Mouse (Mus musculus) intestine, embryonic 14.5 days (tissue): Measurements from ENCODE around the gene Arhgap20. TPM values are rescaled to one million over a fixed set of nuclear protein-coding genes. Genes with fewer than 3 reads are reported as not detected.

ENCODE experiments used
- ATAC-seq: fragments of 200-750 bp; cut with Nextera tagmentation; replicated peaks from 2 replicates; pipeline ENCODE4 v1.8.0; 2017; ENCODE audit warnings: low read depth, moderate number of reproducible peaks, moderate TSS enrichment, moderate library complexity; ENCODE audit not compliant: low FRiP score, low TSS enrichment
- DNase-seq: peaks from one replicate; pipeline ENCODE4 v3.0.0-alpha.2; 2018; ENCODE audit warnings: low spot score
- H3K27ac ChIP-seq: fragments of 300-500 bp; sonication (generic); 2 replicates; pipeline ENCODE4 v1.5.1; 2014; ENCODE audit warnings: low read depth, mild to moderate bottlenecking, control low read depth
- H3K27me3 ChIP-seq: fragments of 300-500 bp; sonication (generic); replicated peaks from 2 replicates; pipeline ENCODE4 v1.6.1; 2014; ENCODE audit warnings: low read length, control low read depth; ENCODE audit not compliant: control insufficient read depth, insufficient read depth
- H3K36me3 ChIP-seq: fragments of 300-500 bp; sonication (generic); 2 replicates; pipeline ENCODE4 v1.6.1; 2014; ENCODE audit warnings: low read length, control low read depth; ENCODE audit not compliant: control insufficient read depth, insufficient read depth
- H3K4me1 ChIP-seq: fragments of 300-500 bp; sonication (generic); replicated peaks from 2 replicates; pipeline ENCODE4 v1.6.1; 2014; ENCODE audit warnings: low read length, control low read depth, mixed read lengths; ENCODE audit not compliant: control insufficient read depth, insufficient read depth
- H3K4me2 ChIP-seq: fragments of 300-500 bp; sonication (generic); 2 replicates; pipeline ENCODE4 v1.6.1; 2014; ENCODE audit warnings: low read length
- H3K4me3 ChIP-seq: fragments of 300-500 bp; sonication (generic); 2 replicates; pipeline ENCODE4 v1.5.1; 2014; ENCODE audit warnings: low read depth, low read length, control low read depth, mixed read lengths
- H3K9ac ChIP-seq: fragments of 300-500 bp; sonication (generic); 2 replicates; pipeline ENCODE4 v1.6.1; 2014; ENCODE audit warnings: mild to moderate bottlenecking, low read length
- H3K9me3 ChIP-seq: fragments of 300-500 bp; sonication (generic); 2 replicates; pipeline ENCODE4 v1.6.1; 2016; ENCODE audit warnings: low read length, control low read depth; ENCODE audit not compliant: control insufficient read depth
- WGBS: fragments of 180-500 bp; shearing (Covaris S2); extraction: QIAGEN DNeasy Blood & Tissue Kit; methylation state at CpG from one replicate; pipeline ENCODE4 v1.1.7; 2014; 5-methylcytosine and 5-hydroxymethylcytosine counted together
- polyA plus RNA-seq: library from polyadenylated mRNA; unstranded; fragments of >200 nt; fragmentation: Nextera tagmentation; extraction: Ambion mirVana; gene quantifications from 2 replicates; pipeline ENCODE4 v1.2.1, GENCODE M21; 2014

Arhgap20 gene
- polyA plus RNA-seq, 1 experiment from 2014 or later, result 1.9 TPM

- no peaks in the 10 kb centered on the region for H3K27me3 ChIP-seq
- no peak overlapping the region for H3K27ac ChIP-seq
- ATAC-seq (no peak), DNase-seq (no peak)
- no peak overlapping the region for H3K9ac ChIP-seq
- no peak overlapping the region for H3K4me3 ChIP-seq
- no peak overlapping the region for H3K4me2 ChIP-seq
- WGBS, result 75% methylated on average over 11 of the region's 11 CpGs
- H3K9me3 ChIP-seq, result no peaks in the 10 kb centered on the region
- H3K36me3 ChIP-seq, result no peaks in the 10 kb centered on the region
- no peaks in the 10 kb centered on the region for H3K4me1 ChIP-seq
Observed at GRCm38 (mm10) chr9:51831596-51831995, 66.5 kb downstream of the Arhgap20 start.

GRCm38 (mm10) chr9:51832368-51832767 lies 67.2 kb downstream of the Arhgap20 start:
- DNase-seq (no peak), ATAC-seq (no peak)
- Histone ChIP-seq H3K27me3 (no peaks in the 10 kb centered on the region), H3K4me2 (no peak overlapping the region), H3K27ac (no peak overlapping the region), H3K9me3 (no peaks in the 10 kb centered on the region), H3K4me3 (no peak overlapping the region), H3K36me3 (no peaks in the 10 kb centered on the region), H3K9ac (no peak overlapping the region), H3K4me1 (no peaks in the 10 kb centered on the region)
- 53% methylated on average over 5 of the region's 5 CpGs for WGBS

DNA sequence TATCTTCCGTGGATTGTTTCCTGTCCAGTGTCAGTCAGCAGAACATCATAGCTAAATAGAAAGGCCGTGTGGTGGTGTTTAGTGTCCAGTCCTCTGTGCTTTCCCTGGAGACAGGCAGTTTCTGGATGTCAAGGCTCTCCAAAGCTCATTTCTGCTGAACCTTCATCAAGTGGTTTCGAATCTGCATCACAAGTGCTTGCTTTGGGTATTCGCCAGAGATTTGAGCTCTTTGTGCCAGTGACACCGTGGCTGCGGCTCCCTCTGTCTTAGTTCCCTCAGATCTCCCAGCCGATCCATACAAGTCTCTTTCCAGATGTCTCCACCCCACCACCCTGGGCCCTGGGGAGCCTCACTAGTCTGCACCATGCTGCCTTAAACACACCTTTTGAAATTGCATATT lies 72.6 kb downstream of the Arhgap20 start:
- Histone ChIP-seq H3K36me3 (no peaks in the 10 kb centered on the region), H3K27me3 (no peaks in the 10 kb centered on the region), H3K9me3 (no peaks in the 10 kb centered on the region), H3K4me1 (no peaks in the 10 kb centered on the region), H3K4me3 (no peak overlapping the region), H3K4me2 (no peak overlapping the region), H3K27ac (no peak overlapping the region), H3K9ac (no peak overlapping the region)
- WGBS, result 82% methylated on average over 7 of the region's 7 CpGs
- ATAC-seq (no peak), DNase-seq (no peak)

- no peaks in the 10 kb centered on the region for H3K4me1 ChIP-seq
- no peaks in the 10 kb centered on the region for H3K9me3 ChIP-seq
- no peaks in the 10 kb centered on the region for H3K27me3 ChIP-seq
- DNase-seq, result no peak
- no peak overlapping the region for H3K4me2 ChIP-seq
- H3K4me3 ChIP-seq, result no peak overlapping the region
- no peaks in the 10 kb centered on the region for H3K36me3 ChIP-seq
- no peak for ATAC-seq
- 55% methylated on average over 4 of the region's 4 CpGs for WGBS
- H3K9ac ChIP-seq, result no peak overlapping the region
- no peak overlapping the region for H3K27ac ChIP-seq
Observed at GRCm38 (mm10) chr9:51843216-51843615, 78.1 kb downstream of the Arhgap20 start.

DNA sequence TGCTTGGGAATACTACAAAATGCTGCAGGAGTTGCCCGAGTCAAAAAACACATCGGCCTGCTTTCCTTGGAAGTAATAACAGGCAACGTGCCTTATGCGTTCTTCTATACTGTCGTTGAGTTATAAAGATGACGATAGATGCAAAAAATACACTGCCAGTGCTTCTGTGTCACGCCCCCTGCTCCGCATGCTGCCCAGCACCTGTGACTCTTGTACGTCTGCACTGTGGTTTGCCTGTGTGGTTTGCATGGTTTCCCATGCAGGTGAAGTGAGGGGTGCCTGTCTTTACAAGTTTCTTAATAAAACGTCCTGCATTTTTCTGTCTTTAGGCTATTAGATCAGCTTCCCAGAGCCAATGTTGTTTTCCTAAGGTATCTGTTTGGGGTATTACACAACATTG lies 80.7 kb downstream of the Arhgap20 start:
- Histone ChIP-seq H3K36me3 (no peaks in the 10 kb centered on the region), H3K9me3 (no peaks in the 10 kb centered on the region), H3K4me1 (no peaks in the 10 kb centered on the region), H3K4me2 (no peak overlapping the region), H3K4me3 (no peak overlapping the region), H3K27ac (no peak overlapping the region), H3K9ac (no peak overlapping the region), H3K27me3 (no peaks in the 10 kb centered on the region)
- ATAC-seq (no peak), DNase-seq (no peak)
- WGBS, result 92% methylated on average over 10 of the region's 10 CpGs

DNA sequence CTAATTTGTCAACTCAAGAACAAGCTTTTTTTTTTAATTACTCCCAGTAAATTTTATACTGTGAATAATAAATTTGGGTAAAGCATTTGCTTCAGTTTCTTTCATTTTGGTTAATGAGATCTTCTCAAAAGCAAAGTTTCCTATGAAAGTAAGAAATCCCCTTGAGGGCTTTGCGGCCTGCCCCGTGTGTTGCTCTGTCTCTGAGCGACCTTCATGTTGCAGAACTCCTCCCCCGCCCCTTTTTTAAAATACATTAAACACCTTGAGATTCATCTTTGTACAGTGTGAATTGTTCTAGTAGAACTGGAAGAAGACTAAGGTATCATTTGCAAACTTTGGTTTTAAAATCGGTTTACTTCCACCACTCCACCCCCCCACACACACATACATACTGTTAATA lies 88.6 kb downstream of the Arhgap20 start:
- no peak for DNase-seq
- no peak overlapping the region for H3K9ac ChIP-seq
- H3K27me3 ChIP-seq, result no peaks in the 10 kb centered on the region
- WGBS, result 91% methylated on average over 5 of the region's 5 CpGs
- H3K27ac ChIP-seq, result no peak overlapping the region
- no peak overlapping the region for H3K4me3 ChIP-seq
- no peak overlapping the region for H3K4me2 ChIP-seq
- H3K36me3 ChIP-seq, result no peaks in the 10 kb centered on the region
- no peaks in the 10 kb centered on the region for H3K4me1 ChIP-seq
- no peaks in the 10 kb centered on the region for H3K9me3 ChIP-seq
- ATAC-seq, result no peak

DNA sequence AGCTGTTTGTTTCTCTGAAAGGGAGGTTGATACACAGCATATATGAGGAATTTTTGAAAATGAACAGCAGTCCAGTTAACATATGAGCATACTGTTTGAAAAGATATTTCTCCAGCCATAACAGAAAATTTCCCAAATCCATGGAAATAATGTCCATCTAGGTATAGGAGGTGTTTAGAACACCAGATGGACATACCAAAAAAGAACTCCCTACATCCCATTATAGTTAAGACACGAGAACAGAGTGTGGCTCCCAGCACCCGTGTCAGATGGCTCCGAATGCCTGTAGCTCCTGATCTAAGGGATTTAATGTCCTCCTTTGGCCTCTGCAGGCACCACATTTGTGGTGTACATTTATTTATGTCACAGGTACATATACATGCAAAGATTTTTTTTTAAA lies 99.1 kb downstream of the Arhgap20 start:
- DNase-seq (no peak), ATAC-seq (no peak)
- H3K27me3 ChIP-seq, result no peaks in the 10 kb centered on the region
- H3K4me1 ChIP-seq, result no peaks in the 10 kb centered on the region
- H3K9ac ChIP-seq, result no peak overlapping the region
- 81% methylated on average over 3 of the region's 3 CpGs for WGBS
- no peaks in the 10 kb centered on the region for H3K9me3 ChIP-seq
- H3K4me3 ChIP-seq, result no peak overlapping the region
- no peaks in the 10 kb centered on the region for H3K36me3 ChIP-seq
- H3K4me2 ChIP-seq, result no peak overlapping the region
- H3K27ac ChIP-seq, result no peak overlapping the region

GRCm38 (mm10) chr9:51866634-51867033 lies 101.5 kb downstream of the Arhgap20 start:
- no peak overlapping the region for H3K9ac ChIP-seq
- no peaks in the 10 kb centered on the region for H3K9me3 ChIP-seq
- DNase-seq (no peak), ATAC-seq (no peak)
- H3K4me3 ChIP-seq, result no peak overlapping the region
- H3K4me1 ChIP-seq, result no peaks in the 10 kb centered on the region
- H3K27ac ChIP-seq, result no peak overlapping the region
- no peaks in the 10 kb centered on the region for H3K36me3 ChIP-seq
- WGBS, result 58% methylated on average over 4 of the region's 4 CpGs
- no peaks in the 10 kb centered on the region for H3K27me3 ChIP-seq
- no peak overlapping the region for H3K4me2 ChIP-seq

DNA sequence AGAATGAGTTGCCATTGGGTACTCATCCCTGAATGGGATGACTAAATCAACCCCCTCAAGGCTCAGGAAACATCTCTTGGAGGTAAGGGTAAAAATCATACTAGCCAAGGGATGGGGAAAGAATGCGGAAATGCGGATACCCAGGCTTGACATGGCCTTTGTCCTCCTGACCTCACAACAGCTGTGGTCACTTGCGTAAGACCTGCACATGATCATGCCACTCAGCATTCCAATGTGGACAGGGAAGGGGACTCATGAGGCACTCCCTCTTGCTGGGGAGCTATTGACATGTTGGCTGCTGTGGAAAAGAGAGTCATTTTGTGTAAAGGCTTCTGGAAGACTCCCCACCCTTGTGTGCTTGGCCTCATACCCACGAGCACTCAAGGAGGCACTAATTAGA lies 103.9 kb downstream of the Arhgap20 start:
- Histone ChIP-seq H3K27ac (no peak overlapping the region), H3K4me1 (no peaks in the 10 kb centered on the region; the same call in 1 of the 2 replicates), H3K27me3 (no peaks in the 10 kb centered on the region), H3K4me3 (no peak overlapping the region), H3K36me3 (no peaks in the 10 kb centered on the region), H3K9me3 (no peaks in the 10 kb centered on the region), H3K4me2 (no peak overlapping the region), H3K9ac (no peak overlapping the region)
- WGBS, result 86% methylated on average over 4 of the region's 4 CpGs
- ATAC-seq (no peak), DNase-seq (no peak)
